Mouse (Mus musculus) left cerebral cortex, postnatal 25 days (tissue): ENCODE data around the gene Got2. TPM values are rescaled to one million over a fixed set of nuclear protein-coding genes. Genes with fewer than 3 reads are reported as not detected.

ENCODE experiments used
- DNase-seq, 2 experiments: peaks; one replicate each; pipeline ENCODE4 v3.0.0; 2022; ENCODE audit warnings: low spot score in 2 of 2, mixed read lengths in 1 of 2
- intact Hi-C: fragments of 180-260 bp; cut with DNase I; formaldehyde crosslinking; loops from one replicate; pipeline ENCODE4 v1.15.1; 2025
- total RNA-seq, 2 experiments: library from RNA; stranded (reverse); gene quantifications; 2 replicates each; pipeline ENCODE4 v1.2.3; 2021

The Got2 gene
- 100 to 1,000 TPM; 230 to 236 TPM for total RNA-seq

DNA sequence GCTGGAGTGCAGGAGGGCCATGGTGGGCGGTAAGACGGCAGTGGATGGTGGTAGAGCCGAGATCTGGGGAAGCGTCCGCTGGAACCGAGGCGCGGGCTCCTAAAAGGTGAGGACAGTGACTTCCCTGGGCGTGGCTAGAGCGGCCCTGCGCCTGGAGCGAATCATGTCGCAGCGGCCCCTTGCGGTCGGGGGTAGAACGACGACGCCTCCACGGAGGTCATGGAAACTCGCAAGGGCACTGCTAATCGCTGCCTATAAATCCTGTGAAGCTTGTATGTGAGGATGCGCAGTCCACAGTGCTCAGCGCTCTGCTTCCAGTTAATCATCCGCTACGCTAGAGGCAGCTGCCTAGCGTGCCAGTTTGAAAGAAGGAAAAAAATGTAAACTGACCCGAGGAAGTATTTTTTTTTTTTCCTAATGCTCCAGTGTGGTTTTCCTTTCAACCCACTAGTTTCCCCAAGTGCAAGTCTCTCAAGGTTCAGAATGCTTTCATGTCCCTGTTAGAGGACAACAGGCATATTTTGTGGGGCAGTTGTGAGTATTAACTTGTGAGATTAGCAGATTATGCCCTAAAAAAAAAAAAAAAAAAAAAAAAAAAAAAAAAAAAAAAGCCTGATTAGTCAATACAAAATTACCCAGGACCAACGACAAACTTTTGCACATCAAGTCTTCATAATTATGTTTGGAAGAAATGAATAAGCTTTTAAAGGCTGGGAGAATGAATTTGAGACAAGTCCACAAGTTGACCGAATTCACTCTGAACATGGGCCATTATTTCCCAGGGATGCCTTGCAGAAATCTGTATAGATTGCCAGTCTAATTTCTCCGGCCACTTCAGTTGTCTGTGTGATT lies at the start of gene Got2:
TSS of gene Got2 (minus strand) at position 263 of the 852 bp plus-strand sequence.
- peak; percentile 89 to 91 for DNase-seq
- intact Hi-C loops, result no loop called here

DNA sequence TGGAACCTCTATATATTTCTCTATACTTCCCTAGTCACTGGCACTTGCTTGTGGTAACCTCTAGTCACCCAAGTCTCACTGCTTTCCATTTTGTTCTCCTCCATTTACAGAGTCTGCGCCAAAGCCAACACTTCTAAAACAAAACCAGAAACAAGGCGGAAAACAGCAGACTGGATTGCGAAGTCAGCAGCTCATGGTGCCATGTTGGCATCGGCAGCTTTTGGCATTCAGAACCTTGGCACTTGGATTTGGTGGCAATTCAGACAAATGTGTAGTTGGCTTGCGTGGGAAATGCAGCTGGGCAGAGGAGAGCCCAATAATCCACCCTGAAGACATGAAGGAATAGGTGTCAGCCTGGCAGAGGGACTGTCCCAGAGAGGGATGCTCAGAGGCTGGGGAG lies 44.5 kb upstream of the Got2 start:
- intact Hi-C loops, result no loop called here
- DNase-seq, result no peak

DNA sequence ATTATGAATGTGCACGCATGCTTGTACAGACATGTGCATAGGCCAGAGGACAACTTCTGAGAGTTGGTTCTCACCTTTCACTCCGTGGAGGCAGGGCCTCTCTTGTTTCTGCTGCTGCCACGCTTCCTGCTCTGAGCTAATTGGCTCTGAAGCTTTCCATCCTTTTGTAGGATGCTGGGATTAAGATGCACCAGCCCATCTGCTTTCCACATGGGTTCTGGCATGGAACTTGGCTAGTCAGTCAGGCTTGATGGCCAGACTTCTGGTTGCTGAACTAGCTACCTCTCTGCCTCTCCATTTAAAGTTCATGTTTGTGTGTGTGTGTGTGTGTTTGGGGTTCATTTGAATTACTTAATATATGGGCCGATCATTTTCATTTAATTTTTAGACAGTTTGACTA lies 41.5 kb upstream of the Got2 start:
- no peak for DNase-seq
- intact Hi-C loops, result no loop called here

DNA sequence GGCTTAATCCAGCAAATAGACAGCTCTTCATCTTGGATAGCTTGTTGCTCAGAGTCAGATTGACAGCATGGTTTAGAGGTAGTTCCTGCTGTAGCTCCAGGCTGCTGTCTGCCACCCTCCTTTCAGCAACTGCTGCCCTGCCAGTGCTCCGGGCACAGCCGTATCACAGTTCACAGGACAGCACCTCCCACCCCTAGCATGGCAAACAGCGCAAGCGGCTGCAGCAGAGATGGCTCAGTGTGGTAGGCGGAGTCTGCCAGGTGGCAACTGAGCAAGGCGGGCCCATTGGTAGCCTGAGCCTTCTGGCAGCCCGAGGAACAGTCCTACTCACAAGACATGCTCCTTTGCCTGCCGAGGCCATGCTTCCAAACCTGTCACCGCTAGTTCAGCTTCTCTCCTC lies 27.8 kb upstream of the Got2 start:
- intact Hi-C loops, result loop anchor here (10.0 kb wide), 1 partner anchor 131 kb away; no protein-coding TSS in a partner anchor
- DNase-seq, result peak in 1 of 2 experiments; percentile 27

DNA sequence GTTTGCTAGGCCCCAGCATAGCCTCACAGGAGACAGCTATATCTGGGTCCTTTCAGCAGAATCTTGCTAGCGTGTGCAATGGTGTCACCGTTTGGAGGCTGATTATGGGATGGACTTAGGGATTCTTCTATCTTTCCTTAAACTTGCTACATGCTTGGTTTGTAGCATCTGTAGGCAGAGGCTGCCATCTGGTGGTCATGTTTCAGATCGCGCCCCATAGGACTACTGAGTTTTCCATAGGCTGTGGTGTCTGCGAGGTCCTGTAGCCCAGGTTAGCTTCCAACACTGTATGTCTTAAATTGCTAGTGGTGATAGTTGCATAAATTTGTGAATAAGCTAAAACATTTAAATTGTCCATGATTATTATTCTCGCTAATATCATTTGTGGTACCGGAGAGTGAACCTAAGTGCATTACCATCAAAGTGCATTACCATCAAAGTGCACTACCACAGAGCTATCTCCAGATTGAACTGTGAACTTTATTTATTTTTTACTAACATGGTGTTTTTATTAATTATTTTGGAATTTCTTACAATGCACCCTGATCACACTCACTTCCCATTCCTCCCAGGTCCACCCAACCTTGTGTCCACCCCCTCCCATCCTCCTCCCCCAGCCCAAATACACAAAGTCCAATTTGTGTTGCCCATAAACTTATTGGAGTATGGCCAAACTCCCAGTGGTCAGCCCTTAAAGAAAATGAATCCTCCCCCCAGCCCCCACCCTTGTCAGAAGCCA lies 26.7 kb upstream of the Got2 start:
- intact Hi-C loops, result loop anchor here (10.0 kb wide), 1 partner anchor 130 kb away; no protein-coding TSS in a partner anchor
- DNase-seq, result peak; percentile 87 to 90

DNA sequence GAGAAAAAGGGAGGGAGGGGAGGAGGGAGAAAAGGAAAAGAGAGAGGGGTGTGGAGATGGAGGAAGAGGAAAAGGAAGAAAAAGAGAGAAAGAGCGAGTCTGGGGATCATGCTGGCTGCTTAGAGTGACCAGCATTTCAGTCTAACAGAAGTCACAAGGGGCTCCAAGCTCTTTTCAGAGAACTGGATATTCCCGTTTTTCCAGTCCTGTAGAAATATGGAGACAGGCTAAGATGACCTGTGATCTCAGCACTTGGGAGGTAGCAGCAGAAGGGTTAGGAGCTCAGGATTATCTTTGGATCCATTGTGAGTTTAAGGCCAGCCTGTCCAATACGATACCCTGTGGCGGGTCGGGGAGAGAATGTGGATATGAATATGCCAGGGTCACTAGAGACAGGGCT lies 22.9 kb upstream of the Got2 start:
- DNase-seq, result no peak
- intact Hi-C loops, result loop anchor here (10.0 kb wide), 1 partner anchor 126 kb away; no protein-coding TSS in a partner anchor

DNA sequence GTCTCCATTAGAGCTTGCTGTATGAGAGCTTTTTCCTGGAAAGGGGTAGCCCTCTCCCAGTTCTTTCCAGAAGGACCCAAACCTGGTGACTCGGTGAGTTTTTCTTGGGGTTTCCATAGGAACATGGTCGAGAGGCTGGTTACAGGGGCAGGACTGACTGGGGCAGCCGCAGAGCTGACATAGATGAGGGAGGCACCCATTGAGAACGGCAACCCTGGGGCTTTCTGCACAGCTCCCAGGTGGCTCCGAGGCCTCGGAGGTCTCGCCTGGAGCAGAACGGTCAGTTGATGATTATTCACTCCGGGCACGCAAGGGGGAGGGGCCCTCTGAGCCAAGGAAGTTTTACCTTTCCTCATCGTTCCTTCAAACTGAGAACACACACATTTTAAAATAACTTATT lies 19.5 kb upstream of the Got2 start:
- no peak for DNase-seq
- intact Hi-C loops, result no loop called here

DNA sequence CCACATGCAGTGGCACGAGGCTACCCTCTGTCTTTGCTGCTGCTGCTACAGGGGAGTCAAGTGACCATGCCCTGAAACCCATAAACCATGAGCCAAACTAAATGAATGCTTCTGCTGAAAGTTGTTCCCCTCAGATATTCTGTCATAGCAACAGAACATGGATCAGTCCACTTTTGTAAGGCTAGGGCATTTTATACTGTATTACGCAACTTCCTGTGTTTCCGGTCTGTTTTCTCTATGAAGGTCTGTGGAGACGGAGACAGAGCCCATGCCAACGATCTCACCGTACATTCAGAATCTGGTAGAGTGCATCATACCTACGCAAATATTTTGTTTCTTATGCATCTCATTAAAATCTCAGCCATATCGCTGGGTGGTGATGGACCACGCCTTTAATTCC lies 18.4 kb upstream of the Got2 start:
- no peak for DNase-seq
- intact Hi-C loops, result no loop called here

DNA sequence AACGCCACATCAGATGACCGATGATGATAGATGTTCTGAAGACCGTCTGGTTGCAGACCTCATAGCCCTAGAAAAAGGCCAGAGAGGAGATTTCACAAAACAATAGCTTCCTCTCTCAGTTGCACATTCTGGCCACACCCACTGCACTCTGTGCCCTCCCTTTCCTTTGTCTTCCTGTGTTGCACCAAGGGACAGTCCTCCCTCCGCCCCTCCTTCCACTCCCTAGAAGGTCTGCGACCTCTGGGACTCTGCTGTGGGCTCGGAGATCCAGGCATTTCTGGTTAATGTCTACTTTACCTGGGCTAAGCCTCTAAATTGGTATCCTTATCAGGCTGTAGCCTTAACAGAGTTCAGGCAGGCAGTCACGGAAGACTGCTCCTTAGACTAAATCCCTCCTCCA lies 13.5 kb upstream of the Got2 start:
- intact Hi-C loops, result no loop called here
- no peak for DNase-seq

DNA sequence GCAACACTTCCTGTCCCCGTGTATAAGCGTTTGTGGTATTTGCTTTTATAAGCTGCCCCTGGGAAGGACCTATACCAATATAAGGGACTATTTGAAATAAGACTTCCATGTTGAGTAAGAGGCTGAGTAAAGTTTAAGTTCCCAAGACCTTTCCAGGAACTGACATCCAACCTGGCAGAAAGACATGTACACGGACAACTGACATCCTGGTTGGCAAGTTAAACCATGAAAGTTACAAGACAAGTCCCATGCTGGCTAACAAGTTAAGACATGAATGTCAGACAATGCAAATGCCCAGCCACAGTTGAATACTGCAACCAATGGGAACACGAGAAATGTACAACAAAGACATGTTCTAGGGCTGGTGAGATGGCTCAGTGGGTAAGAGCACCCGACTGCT lies 5.4 kb upstream of the Got2 start:
- DNase-seq, result no peak
- intact Hi-C loops, result no loop called here

DNA sequence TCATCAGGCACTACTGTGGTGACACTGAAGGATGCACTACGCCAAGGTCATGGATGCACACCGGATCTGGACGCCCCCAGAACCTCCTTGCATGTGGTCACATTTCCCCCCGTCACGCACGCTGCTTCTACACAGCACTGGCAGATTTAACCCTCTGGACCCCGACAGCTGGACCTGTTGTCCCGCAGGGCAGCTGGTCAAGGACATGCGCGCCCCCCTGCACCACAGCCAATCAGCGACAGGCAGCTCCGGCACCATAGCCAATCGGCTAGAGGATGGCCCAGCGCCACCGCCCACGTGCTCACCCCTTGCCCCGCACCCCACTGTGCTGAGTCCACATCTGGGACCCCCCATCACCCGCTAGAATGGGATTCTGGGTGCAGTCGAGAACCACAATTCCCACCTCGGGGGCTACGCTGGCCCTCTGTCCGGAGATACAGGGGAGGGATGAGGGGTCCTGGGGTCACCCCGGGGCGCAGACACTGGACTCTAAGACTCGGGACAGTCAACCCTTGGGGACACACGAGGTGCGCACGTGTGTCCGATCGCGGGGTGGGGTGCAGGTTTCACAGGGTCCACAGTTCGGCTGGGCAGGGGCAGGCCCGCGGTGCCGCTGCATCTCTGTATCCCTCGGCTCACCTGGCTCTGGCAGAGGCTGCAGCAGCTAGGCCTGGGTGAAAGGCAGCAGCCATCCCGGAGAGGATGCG lies 616 bp downstream of the Got2 start:
- intact Hi-C loops, result no loop called here
- peak; percentile 86 to 92 for DNase-seq

DNA sequence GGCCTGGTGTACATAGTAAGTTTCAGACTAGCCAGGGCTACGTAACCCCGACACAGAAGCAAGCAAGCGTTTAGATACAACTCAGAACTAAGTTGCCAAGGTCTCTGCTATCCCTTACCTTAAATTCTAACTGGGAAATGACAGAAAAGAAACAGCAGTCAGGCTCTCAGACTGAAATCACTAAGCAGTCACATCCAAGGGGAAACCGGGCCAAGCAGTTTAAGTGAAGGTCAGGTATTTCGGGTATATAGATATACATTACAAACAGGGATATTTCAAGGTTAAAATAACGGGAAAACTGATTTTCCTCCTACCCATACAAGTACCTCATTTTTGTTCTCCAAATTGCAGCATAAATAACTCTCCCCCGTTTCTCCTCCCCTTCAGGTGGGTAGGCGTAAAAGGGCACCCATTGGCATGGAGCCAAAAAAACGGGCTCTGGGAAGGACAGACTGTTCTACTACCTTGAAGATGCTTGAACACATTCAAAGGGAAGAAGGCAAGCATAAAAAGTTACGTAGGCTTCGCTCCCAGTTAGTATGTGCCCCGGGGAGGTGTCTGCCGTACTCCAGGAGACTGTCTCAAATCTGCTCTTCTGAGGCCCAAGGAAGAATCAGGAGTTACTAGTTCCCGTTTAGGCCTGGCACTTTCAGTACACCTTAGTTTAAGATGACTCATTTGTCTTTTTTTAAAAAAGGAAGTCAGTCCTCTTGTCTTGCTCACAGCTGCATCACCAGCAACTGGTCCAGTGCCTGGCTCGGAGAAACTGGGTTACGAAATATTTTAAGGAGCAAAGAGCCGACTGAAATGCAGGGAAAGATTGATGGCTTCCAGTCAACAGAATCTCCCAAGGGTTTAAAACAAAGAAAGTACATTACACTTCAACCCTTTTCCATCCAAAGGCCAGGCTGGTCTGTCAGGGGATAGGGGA lies 1.4 kb downstream of the Got2 start:
- DNase-seq, result peak; percentile 33 to 56
- intact Hi-C loops, result no loop called here

DNA sequence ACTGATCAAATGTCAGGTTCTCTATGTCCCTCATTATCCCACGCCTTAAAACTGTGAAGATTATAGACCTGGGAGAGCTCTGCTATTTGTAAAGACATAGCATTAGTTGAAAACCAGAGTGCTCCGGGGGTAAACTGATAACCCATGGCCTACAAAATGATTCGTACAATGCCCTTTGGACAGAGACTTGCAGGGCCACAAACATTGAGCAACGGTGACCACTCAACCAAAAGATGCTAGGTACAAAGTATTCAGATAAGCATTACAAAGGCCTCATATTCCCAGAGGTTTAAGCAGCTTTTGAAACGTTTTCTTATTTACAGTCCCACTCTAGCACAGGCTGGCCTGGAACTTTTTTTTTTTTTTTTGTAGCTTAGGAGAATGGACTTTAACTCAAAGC lies 2.4 kb downstream of the Got2 start:
- intact Hi-C loops, result no loop called here
- no peak for DNase-seq

DNA sequence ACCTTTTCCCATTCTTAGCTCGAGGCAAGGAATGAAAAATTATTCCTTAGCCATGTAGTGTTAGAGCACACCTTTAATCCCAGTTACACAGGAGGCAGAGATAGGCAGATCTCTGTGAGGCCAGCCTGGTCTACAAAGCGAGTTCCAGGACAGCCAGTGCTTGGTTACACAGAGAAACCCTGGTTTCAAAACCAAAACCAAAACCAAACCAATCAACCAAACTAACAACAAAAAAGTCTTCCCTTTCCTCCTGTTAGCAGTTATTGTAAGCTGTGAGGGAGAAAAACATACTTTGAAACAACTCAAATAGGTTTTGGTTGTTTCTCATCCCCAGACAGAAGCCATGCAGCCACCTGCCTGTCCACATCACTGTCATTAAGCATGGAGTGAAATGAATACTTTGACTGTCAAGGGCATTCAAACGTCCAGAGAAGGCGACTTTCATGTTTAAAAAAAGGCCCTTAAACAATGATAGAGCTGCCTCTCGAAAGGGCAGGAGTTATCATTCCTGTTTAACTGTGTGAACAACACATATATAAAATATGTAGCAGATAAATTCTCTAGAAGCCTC lies 3.0 kb downstream of the Got2 start:
- intact Hi-C loops, result no loop called here
- no peak for DNase-seq

DNA sequence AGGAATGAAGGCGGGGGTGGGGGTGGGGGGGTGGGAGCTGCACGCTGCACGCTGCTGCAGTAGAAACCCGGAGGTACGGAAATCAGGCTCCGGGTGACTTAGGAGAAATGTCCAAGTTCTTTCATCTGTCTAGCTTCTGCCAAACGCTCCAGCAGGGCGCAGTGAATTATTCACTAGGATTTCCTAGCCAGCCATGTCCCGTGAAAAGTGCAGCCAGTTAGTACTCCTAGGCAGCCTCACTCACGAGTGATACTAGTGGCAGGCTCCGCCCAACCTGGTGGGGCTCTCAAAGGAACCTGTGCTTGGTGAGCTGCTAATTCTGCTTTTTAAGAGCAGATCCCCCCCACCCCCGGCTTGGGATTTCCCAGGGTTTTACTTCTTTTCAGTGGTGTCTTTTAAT lies 3.9 kb downstream of the Got2 start:
- DNase-seq, result no peak
- intact Hi-C loops, result no loop called here

DNA sequence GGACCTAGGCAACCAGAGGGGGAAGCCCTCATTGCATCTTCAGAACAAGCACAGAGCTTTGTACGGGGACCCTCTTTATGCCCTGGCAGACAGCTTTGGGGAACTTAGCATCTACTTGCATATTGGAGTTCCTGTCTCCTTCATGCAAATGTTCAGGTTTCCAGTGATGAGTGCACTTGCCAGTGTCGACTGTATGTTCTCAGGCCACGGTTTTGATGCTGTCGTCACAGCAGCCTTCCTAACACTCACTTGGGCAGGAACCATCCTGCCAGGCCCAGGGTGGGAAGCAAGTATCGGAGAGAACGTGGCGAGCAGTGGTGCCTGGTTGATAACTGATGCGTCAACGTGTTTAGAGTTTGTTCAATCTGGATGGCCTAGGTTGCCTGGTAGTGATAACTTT lies 6.2 kb downstream of the Got2 start:
- intact Hi-C loops, result no loop called here
- DNase-seq, result no peak

DNA sequence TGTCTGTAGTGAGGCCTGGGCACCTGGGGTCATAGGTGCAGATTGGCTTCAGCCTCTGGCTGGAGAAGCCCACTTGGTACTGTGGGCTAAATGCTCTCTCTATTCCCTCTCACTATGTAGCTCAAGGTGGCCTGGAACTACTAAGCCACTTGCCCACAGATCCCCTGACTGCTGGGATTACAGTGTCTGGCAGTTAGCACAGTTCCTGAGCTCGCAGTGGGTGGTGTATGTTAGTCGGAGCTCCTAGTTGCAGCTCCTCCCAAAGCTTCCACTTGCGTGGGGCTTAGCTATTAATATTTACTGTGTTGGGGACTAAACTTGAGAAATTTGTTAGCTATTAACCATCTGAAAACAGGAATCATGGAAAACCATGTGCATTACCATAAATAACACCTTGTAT lies 6.8 kb downstream of the Got2 start:
- intact Hi-C loops, result no loop called here
- peak; percentile 23 to 62 for DNase-seq

DNA sequence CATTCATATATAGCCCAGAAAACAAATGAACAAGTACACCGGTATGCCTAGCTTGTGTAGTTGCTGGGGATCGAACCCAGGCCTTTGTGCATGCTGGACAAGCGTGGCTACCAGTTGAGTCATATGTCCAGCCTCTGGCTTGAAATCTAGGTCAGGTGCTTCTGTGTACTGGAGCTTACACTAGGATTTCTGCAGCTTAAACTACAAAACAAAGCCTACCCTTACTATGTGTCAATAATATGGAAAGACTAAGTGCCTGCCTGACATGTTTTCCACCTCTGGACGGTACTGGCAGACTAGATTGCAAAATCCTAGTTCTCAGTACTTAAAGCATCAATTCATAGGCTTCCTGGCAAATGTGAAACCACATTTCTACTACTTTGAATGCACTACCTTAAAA lies 8.5 kb downstream of the Got2 start:
- no peak for DNase-seq
- intact Hi-C loops, result no loop called here
